Mouse (Mus musculus): ENCODE measurements around the gene Hnrnpm. TPM values are rescaled to one million over a fixed set of nuclear protein-coding genes. Genes with fewer than 3 reads are reported as not detected.
A peak's percentile ranks its signal among the peaks of the same experiment; 100 is the strongest.

Hnrnpm gene
- total and polyA plus RNA-seq, 2 experiments = 33.6 to 53.7 TPM

GRCm38 (mm10) chr17:33684671-33685231 is 1.9 kb downstream of the Hnrnpm start:
- Histone ChIP-seq H3K9ac (ENCODE audit: low read depth, low read length) (peak overlapping the region; percentile 94), H3K4me3 (ENCODE audit: insufficient read depth, low read depth, low read length) (peak overlapping the region; percentile 86), H3K4me1 (ENCODE audit: control insufficient read depth, insufficient read depth, low read length) (peaks cover 11% of the 10 kb centered on the region), H3K79me2 (ENCODE audit: control insufficient read depth, insufficient read depth, low read length) (peaks cover 14% of the 10 kb centered on the region; the same call in 1 of the 2 replicates), H3K27me3 (ENCODE audit: control insufficient read depth, insufficient read depth, low read length) (no peaks in the 10 kb centered on the region), H3K36me3 (ENCODE audit: control insufficient read depth, insufficient read depth, low read length) (no peaks in the 10 kb centered on the region; the same call in none of the 2 replicates), H3K27ac (replicated peaks; ENCODE audit: insufficient read depth, low read depth, low read length) (peak overlapping the region; percentile 83)
- under 1% methylated on average over 44 of the region's 44 CpGs for WGBS
- peak; percentile 62 for DNase-seq (ENCODE audit: extremely low read depth, low read depth, low spot score)
- TF ChIP-seq CTCF (IDR thresholded peaks at IDR 0.05; ENCODE audit: low read depth, low read length) (peak; percentile 45), POLR2A (IDR thresholded peaks at IDR 0.05; ENCODE audit: extremely low read depth, insufficient read depth, low read length) (no peak)

DNA sequence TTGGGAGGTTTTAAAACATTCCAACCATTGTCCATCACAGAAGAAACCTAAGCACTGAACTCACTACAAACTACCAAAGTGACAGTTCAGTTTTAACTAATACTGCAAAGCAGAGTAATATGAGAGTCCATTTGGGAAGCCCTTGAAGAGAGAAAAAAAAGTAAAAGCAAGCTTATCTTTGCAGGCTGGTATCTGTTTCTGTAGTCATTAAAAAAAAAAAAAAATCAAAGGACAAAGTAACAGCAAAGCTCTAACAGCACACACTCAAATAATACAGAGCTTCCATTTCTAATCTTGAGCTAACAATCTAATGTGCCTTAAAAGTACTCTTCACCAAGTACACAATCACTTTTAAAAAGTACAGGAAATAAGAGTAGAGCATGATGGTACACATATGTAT is 4.9 kb downstream of the Hnrnpm start:
- no peak overlapping the region for H3K9ac ChIP-seq (ENCODE audit: low read depth, low read length)
- H3K4me3 ChIP-seq (ENCODE audit: insufficient read depth, low read depth, low read length) = no peak overlapping the region
- peaks cover 9% of the 10 kb centered on the region for H3K36me3 ChIP-seq (ENCODE audit: control insufficient read depth, insufficient read depth, low read length)
- DNase-seq (ENCODE audit: extremely low read depth, low read depth, low spot score) = no peak
- H3K79me2 ChIP-seq (ENCODE audit: control insufficient read depth, insufficient read depth, low read length) = peaks cover 28% of the 10 kb centered on the region; the same call in 1 of the 2 replicates
- no peaks in the 10 kb centered on the region for H3K27me3 ChIP-seq (ENCODE audit: control insufficient read depth, insufficient read depth, low read length)
- peaks cover 17% of the 10 kb centered on the region for H3K4me1 ChIP-seq (ENCODE audit: control insufficient read depth, insufficient read depth, low read length)
- H3K27ac ChIP-seq (replicated peaks; ENCODE audit: insufficient read depth, low read depth, low read length) = no peak overlapping the region
- TF ChIP-seq POLR2A (IDR thresholded peaks at IDR 0.05; ENCODE audit: extremely low read depth, insufficient read depth, low read length) (no peak), CTCF (IDR thresholded peaks at IDR 0.05; ENCODE audit: low read depth, low read length) (no peak)

DNA sequence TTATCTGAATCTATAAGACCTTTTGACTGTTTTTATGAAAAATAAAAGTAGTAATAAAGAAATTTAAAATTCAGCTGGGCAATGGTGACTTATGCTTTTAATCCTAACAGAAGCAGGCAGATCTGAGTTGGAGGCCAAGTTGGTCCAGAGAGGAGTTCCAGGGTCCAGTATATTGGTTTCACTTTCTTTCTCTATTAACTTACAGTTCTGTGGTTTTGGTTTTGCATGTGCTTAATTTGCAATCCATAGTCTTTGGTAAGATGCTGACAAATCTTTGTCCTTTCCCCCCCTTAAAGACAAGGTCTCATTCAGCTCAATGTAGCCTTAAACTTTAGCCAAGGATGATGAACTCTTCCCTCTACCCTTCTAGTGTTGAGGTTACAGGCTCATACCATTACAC is 7.9 kb downstream of the Hnrnpm start:
- peaks cover 16% of the 10 kb centered on the region for H3K36me3 ChIP-seq (ENCODE audit: control insufficient read depth, insufficient read depth, low read length)
- H3K4me3 ChIP-seq (ENCODE audit: insufficient read depth, low read depth, low read length) = no peak overlapping the region
- no peak overlapping the region for H3K27ac ChIP-seq (replicated peaks; ENCODE audit: insufficient read depth, low read depth, low read length)
- H3K9ac ChIP-seq (ENCODE audit: low read depth, low read length) = no peak overlapping the region
- no peaks in the 10 kb centered on the region for H3K27me3 ChIP-seq (ENCODE audit: control insufficient read depth, insufficient read depth, low read length)
- H3K79me2 ChIP-seq (ENCODE audit: control insufficient read depth, insufficient read depth, low read length) = peaks cover 17% of the 10 kb centered on the region; the same call in 1 of the 2 replicates
- DNase-seq (ENCODE audit: extremely low read depth, low read depth, low spot score) = peak; percentile 51
- H3K4me1 ChIP-seq (ENCODE audit: control insufficient read depth, insufficient read depth, low read length) = peaks cover 16% of the 10 kb centered on the region
- no peak for TF ChIP-seq POLR2A (IDR thresholded peaks at IDR 0.05; ENCODE audit: extremely low read depth, insufficient read depth, low read length)
- no peak for TF ChIP-seq CTCF (IDR thresholded peaks at IDR 0.05; ENCODE audit: low read depth, low read length)

GRCm38 (mm10) chr17:33676086-33676485 is 10.6 kb downstream of the Hnrnpm start:
- Histone ChIP-seq H3K36me3 (ENCODE audit: control insufficient read depth, insufficient read depth, low read length) (peaks cover 21% of the 10 kb centered on the region), H3K27ac (replicated peaks; ENCODE audit: insufficient read depth, low read depth, low read length) (no peak overlapping the region), H3K4me3 (ENCODE audit: insufficient read depth, low read depth, low read length) (no peak overlapping the region), H3K9ac (ENCODE audit: low read depth, low read length) (no peak overlapping the region), H3K79me2 (ENCODE audit: control insufficient read depth, insufficient read depth, low read length) (peaks cover 20% of the 10 kb centered on the region; the same call in 1 of the 2 replicates), H3K27me3 (ENCODE audit: control insufficient read depth, insufficient read depth, low read length) (no peaks in the 10 kb centered on the region), H3K4me1 (ENCODE audit: control insufficient read depth, insufficient read depth, low read length) (peaks cover 11% of the 10 kb centered on the region; the same call in 1 of the 2 replicates)
- DNase-seq (ENCODE audit: extremely low read depth, low read depth, low spot score) = peak; percentile 53
- TF ChIP-seq POLR2A (IDR thresholded peaks at IDR 0.05; ENCODE audit: extremely low read depth, insufficient read depth, low read length) (no peak), CTCF (IDR thresholded peaks at IDR 0.05; ENCODE audit: low read depth, low read length) (no peak)
- WGBS = 63% methylated on average over 2 of the region's 2 CpGs

GRCm38 (mm10) chr17:33675452-33675851 is 11.2 kb downstream of the Hnrnpm start:
- TF ChIP-seq POLR2A (IDR thresholded peaks at IDR 0.05; ENCODE audit: extremely low read depth, insufficient read depth, low read length) (no peak), CTCF (IDR thresholded peaks at IDR 0.05; ENCODE audit: low read depth, low read length) (no peak)
- peaks cover 20% of the 10 kb centered on the region; the same call in 1 of the 2 replicates for H3K79me2 ChIP-seq (ENCODE audit: control insufficient read depth, insufficient read depth, low read length)
- H3K9ac ChIP-seq (ENCODE audit: low read depth, low read length) = no peak overlapping the region
- no peaks in the 10 kb centered on the region for H3K27me3 ChIP-seq (ENCODE audit: control insufficient read depth, insufficient read depth, low read length)
- DNase-seq (ENCODE audit: extremely low read depth, low read depth, low spot score) = peak; percentile 44
- H3K4me1 ChIP-seq (ENCODE audit: control insufficient read depth, insufficient read depth, low read length) = peaks cover 12% of the 10 kb centered on the region; the same call in 1 of the 2 replicates
- H3K4me3 ChIP-seq (ENCODE audit: insufficient read depth, low read depth, low read length) = no peak overlapping the region
- H3K27ac ChIP-seq (replicated peaks; ENCODE audit: insufficient read depth, low read depth, low read length) = no peak overlapping the region
- H3K36me3 ChIP-seq (ENCODE audit: control insufficient read depth, insufficient read depth, low read length) = peaks cover 21% of the 10 kb centered on the region

- H3K36me3 ChIP-seq (ENCODE audit: control insufficient read depth, insufficient read depth, low read length) = peaks cover 25% of the 10 kb centered on the region
These were observed 12.8 kb downstream of the Hnrnpm start for GRCm38 (mm10) chr17:33673837-33674236.

More at GRCm38 (mm10) chr17:33673837-33674236, 12.8 kb downstream of the Hnrnpm start:
- TF ChIP-seq POLR2A (IDR thresholded peaks at IDR 0.05; ENCODE audit: extremely low read depth, insufficient read depth, low read length) (no peak), CTCF (IDR thresholded peaks at IDR 0.05; ENCODE audit: low read depth, low read length) (no peak)
- peaks cover 14% of the 10 kb centered on the region; the same call in 1 of the 2 replicates for H3K4me1 ChIP-seq (ENCODE audit: control insufficient read depth, insufficient read depth, low read length)
- no peak for DNase-seq (ENCODE audit: extremely low read depth, low read depth, low spot score)
- peaks cover 22% of the 10 kb centered on the region; the same call in 1 of the 2 replicates for H3K79me2 ChIP-seq (ENCODE audit: control insufficient read depth, insufficient read depth, low read length)
- 78% methylated on average over 1 of the region's 1 CpGs for WGBS
- no peaks in the 10 kb centered on the region for H3K27me3 ChIP-seq (ENCODE audit: control insufficient read depth, insufficient read depth, low read length)
- H3K9ac ChIP-seq (ENCODE audit: low read depth, low read length) = no peak overlapping the region
- H3K4me3 ChIP-seq (ENCODE audit: insufficient read depth, low read depth, low read length) = no peak overlapping the region
- H3K27ac ChIP-seq (replicated peaks; ENCODE audit: insufficient read depth, low read depth, low read length) = no peak overlapping the region
